Mouse (Mus musculus) E14TG2a.4 (cell line): ENCODE measurements around the gene Tpcn1.

Source experiments
- CTCF ChIP-seq: conservative IDR thresholded peaks from 2 replicates; pipeline ENCODE4 v1.5.1; 2014; ENCODE audit warnings: low read length
- NANOG ChIP-seq: IDR thresholded peaks from 2 replicates; pipeline ENCODE4 v1.6.1; 2014; ENCODE audit warnings: borderline replicate concordance, low read length, mixed read lengths
- POU5F1 ChIP-seq: IDR thresholded peaks from 2 replicates; pipeline ENCODE4 v1.6.1; 2014; ENCODE audit warnings: low read length, borderline replicate concordance

- TF ChIP-seq CTCF (no peak), NANOG (no peak), POU5F1 (no peak)
These were observed 30.3 kb upstream of the Tpcn1 start for GRCm38 (mm10) chr5:120618778-120619177.
